8 mouse cellular contexts compared by ENCODE assay signal in the genomic region with DNA sequence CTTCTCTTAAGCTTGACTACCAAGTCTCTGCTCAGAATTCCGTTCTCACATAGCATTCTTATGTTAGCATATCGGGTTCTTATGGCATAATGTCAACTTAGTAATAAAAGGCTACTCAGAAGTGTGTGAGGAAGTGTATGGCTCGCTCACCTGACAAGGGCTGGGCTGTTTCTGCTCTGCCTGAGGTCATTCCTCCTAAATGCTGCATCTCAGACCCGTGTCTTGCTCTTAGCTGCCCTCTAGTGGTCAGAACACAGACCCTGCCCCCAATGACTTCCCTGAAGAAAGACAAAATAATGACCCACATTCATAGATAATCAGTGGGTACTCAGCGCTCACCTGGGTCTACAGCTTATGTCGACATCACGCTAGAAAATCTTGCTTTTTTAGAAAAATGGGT. TPM values are rescaled to one million over a fixed set of nuclear protein-coding genes. Genes with fewer than 3 reads are reported as not detected.
DNase-seq lines count a peak whose midpoint lies in the region; ATAC-seq and TF ChIP-seq lines count a peak whose summit lies in the region.

No protein-coding gene starts in this region.

- peak; percentile 48 for DNase-seq in forebrain, embryonic 10.5 days (ENCODE audit: extremely low spot score, low spot score)
- DNase-seq in c-Kit-positive CD71-negative TER-119-negative erythroid progenitor cells, embryonic 14.5 days (ENCODE audit: low read depth): peak; percentile 48
- peak; percentile 83 for DNase-seq in kidney, postnatal 0 days (ENCODE audit: low spot score)
- peak; percentile 33 for DNase-seq in lung, adult 2 months
- peak; percentile 37 for DNase-seq in right cerebral cortex, postnatal 14 days

- H3K4me1 ChIP-seq in forebrain, embryonic 10.5 days: peaks cover 3% of the 10 kb centered on the region; the same call in 1 of the 2 replicates
- no peaks in the 10 kb centered on the region for H3K4me1 ChIP-seq in forebrain, embryonic 15.5 days
- 0 out of 2 replicates have a peak, but pooled peaks cover 2% of the 10 kb centered on the region for H3K4me1 ChIP-seq in E14TG2a.4 (replicated peaks; ENCODE audit: low read depth, low read length)
- no peaks in the 10 kb centered on the region for H3K4me1 ChIP-seq in forebrain, embryonic 12.5 days
- H3K4me1 ChIP-seq in kidney, postnatal 0 days (replicated peaks; ENCODE audit: insufficient read depth, low read length): no peaks in the 10 kb centered on the region
- no peaks in the 10 kb centered on the region for H3K4me1 ChIP-seq in lung, adult 2 months (ENCODE audit: control insufficient read depth, insufficient read depth, low read length)

- no peak overlapping the region for H3K4me2 ChIP-seq in forebrain, embryonic 15.5 days (replicated peaks)
- H3K4me2 ChIP-seq in forebrain, embryonic 12.5 days: no peak overlapping the region
- no peak overlapping the region for H3K4me2 ChIP-seq in kidney, postnatal 0 days (ENCODE audit: low read length)

- no peak for TF ChIP-seq POLR2A in lung, adult 2 months (IDR thresholded peaks at IDR 0.05; ENCODE audit: borderline replicate concordance, extremely low read depth, low read depth, low read length)

- H3K36me3 ChIP-seq in forebrain, embryonic 10.5 days (replicated peaks): no peaks in the 10 kb centered on the region
- H3K36me3 ChIP-seq in forebrain, embryonic 15.5 days: no peaks in the 10 kb centered on the region
- H3K36me3 ChIP-seq in E14TG2a.4 (ENCODE audit: insufficient read depth, low read length): no peaks in the 10 kb centered on the region
- H3K36me3 ChIP-seq in forebrain, embryonic 12.5 days (replicated peaks): no peaks in the 10 kb centered on the region
- no peaks in the 10 kb centered on the region for H3K36me3 ChIP-seq in kidney, postnatal 0 days (ENCODE audit: insufficient read depth, low read length)

- no peak overlapping the region for H3K27ac ChIP-seq in forebrain, embryonic 10.5 days
- no peak overlapping the region for H3K27ac ChIP-seq in forebrain, embryonic 15.5 days (replicated peaks)
- no peak overlapping the region for H3K27ac ChIP-seq in forebrain, embryonic 12.5 days
- H3K27ac ChIP-seq in kidney, postnatal 0 days: no peak overlapping the region

- no peak overlapping the region for H3K9ac ChIP-seq in forebrain, embryonic 15.5 days (replicated peaks)
- no peak overlapping the region for H3K9ac ChIP-seq in forebrain, embryonic 12.5 days
- H3K9ac ChIP-seq in kidney, postnatal 0 days (ENCODE audit: low read depth, low read length): no peak overlapping the region

- no peak overlapping the region for H3K4me3 ChIP-seq in forebrain, embryonic 10.5 days
- H3K4me3 ChIP-seq in forebrain, embryonic 15.5 days: no peak overlapping the region
- H3K4me3 ChIP-seq in E14TG2a.4 (replicated peaks; ENCODE audit: low read length): no peak overlapping the region
- H3K4me3 ChIP-seq in forebrain, embryonic 12.5 days (replicated peaks): no peak overlapping the region
- H3K4me3 ChIP-seq in kidney, postnatal 0 days (replicated peaks; ENCODE audit: low read depth, low read length): no peak overlapping the region
- no peak overlapping the region for H3K4me3 ChIP-seq in lung, adult 2 months (replicated peaks; ENCODE audit: extremely low read depth, low read depth, low read length)

- no peaks in the 10 kb centered on the region for H3K9me3 ChIP-seq in forebrain, embryonic 10.5 days
- H3K9me3 ChIP-seq in forebrain, embryonic 15.5 days: no peaks in the 10 kb centered on the region
- H3K9me3 ChIP-seq in E14TG2a.4 (ENCODE audit: low read length): no peaks in the 10 kb centered on the region
- no peaks in the 10 kb centered on the region for H3K9me3 ChIP-seq in forebrain, embryonic 12.5 days
- no peaks in the 10 kb centered on the region for H3K9me3 ChIP-seq in kidney, postnatal 0 days (replicated peaks; ENCODE audit: low read length)

- no peaks in the 10 kb centered on the region for H3K27me3 ChIP-seq in forebrain, embryonic 10.5 days (ENCODE audit: poor library complexity, severe bottlenecking)
- H3K27me3 ChIP-seq in forebrain, embryonic 15.5 days: no peaks in the 10 kb centered on the region
- no peaks in the 10 kb centered on the region for H3K27me3 ChIP-seq in E14TG2a.4 (ENCODE audit: insufficient read depth, low read length)
- H3K27me3 ChIP-seq in forebrain, embryonic 12.5 days: no peaks in the 10 kb centered on the region
- H3K27me3 ChIP-seq in kidney, postnatal 0 days (ENCODE audit: insufficient read depth, low read length): no peaks in the 10 kb centered on the region

- peak; percentile 83 for TF ChIP-seq CTCF in E14TG2a.4 (conservative IDR thresholded peaks at IDR 0.05; ENCODE audit: low read length)
- peak; percentile 94 for TF ChIP-seq CTCF in kidney, postnatal 0 days (IDR thresholded peaks at IDR 0.05; ENCODE audit: low read depth)
- peak; percentile 86 for TF ChIP-seq CTCF in lung, adult 2 months (IDR thresholded peaks at IDR 0.05; ENCODE audit: insufficient read depth, low read length)

- WGBS in forebrain, embryonic 10.5 days: 31% methylated on average over 7 of the region's 7 CpGs
- 27% methylated on average over 7 of the region's 7 CpGs for WGBS in forebrain, embryonic 15.5 days
- WGBS in forebrain, embryonic 12.5 days: 28% methylated on average over 7 of the region's 7 CpGs
- 25% methylated on average over 7 of the region's 7 CpGs for WGBS in kidney, postnatal 0 days
- 20% methylated on average over 7 of the region's 7 CpGs for WGBS in lung, adult 2 months

- ATAC-seq in forebrain, embryonic 15.5 days (replicated peaks): no peak
- ATAC-seq in forebrain, embryonic 12.5 days (ENCODE audit: low FRiP score): peak; percentile 33; the same call in 1 of the 2 replicates
- ATAC-seq in kidney, postnatal 0 days (replicated peaks; ENCODE audit: low FRiP score, low read depth): no peak

RNA-seq across cellular contexts. Expression of gene Cd83, which starts 58.9 kb away (rescaled TPM):
- 3.5 and 3.8 TPM in 2 replicates for polyA plus RNA-seq in forebrain, embryonic 10.5 days (2016; fragmentation: Nextera tagmentation; extraction: Ambion mirVana)
- 5.8 and 6.2 TPM in 2 replicates for polyA plus RNA-seq in forebrain, embryonic 15.5 days (2015; fragmentation: Nextera tagmentation; extraction: Ambion mirVana)
- polyA plus RNA-seq in forebrain, embryonic 12.5 days (2016; fragmentation: Nextera tagmentation; extraction: Ambion mirVana): 3.7 and 3.9 TPM in 2 replicates
- polyA plus RNA-seq in kidney, postnatal 0 days (2015; fragmentation: Nextera tagmentation; extraction: Ambion mirVana): 35.8 and 40.6 TPM in 2 replicates
- 6.9 and 7.5 TPM in 2 replicates for polyA plus RNA-seq in lung, adult 2 months (2012; rRNA removed)

Comparison
In these comparisons a context has a peak if more than half of its experiments do, and no peak if none do; other contexts are left out.
1. DNase-seq: peak in every context shown above with its lines; median percentile 83 in kidney, postnatal 0 days; 48 in forebrain, embryonic 10.5 days; 48 in c-Kit-positive CD71-negative TER-119-negative erythroid progenitor cells, embryonic 14.5 days; 37 in right cerebral cortex, postnatal 14 days; 33 in lung, adult 2 months.